Mouse (Mus musculus) CH12.LX (cell line): Measurements from ENCODE around the gene Ctnna3. TPM values are rescaled to one million over a fixed set of nuclear protein-coding genes. Genes with fewer than 3 reads are reported as not detected.
"Not testable (repeated sequence)": the region's sequence is repeated elsewhere in the genome, so short reads cannot be mapped to it uniquely, and the experiment has no call there.

ENCODE experiments used
- DNase-seq: peaks from one replicate; pipeline ENCODE4 v3.0.0-alpha.2; 2013; ENCODE audit errors: extremely low read depth
- H3K27ac ChIP-seq: 2 replicates; pipeline ENCODE4 v1.5.1; 2012; ENCODE audit warnings: low read depth, mild to moderate bottlenecking, control low read depth, moderate library complexity; ENCODE audit not compliant: insufficient read depth
- H3K27me3 ChIP-seq: replicated peaks from 2 replicates; pipeline ENCODE3; 2012; ENCODE audit warnings: inconsistent platforms
- H3K36me3 ChIP-seq, 2 experiments: replicated peaks in 1 of 2; 2 replicates each; pipeline versions ENCODE3 to v1.6.1; 2012; ENCODE audit warnings: inconsistent platforms in 1 of 2, low read length in 1 of 2, mild to moderate bottlenecking in 1 of 2, mixed read lengths in 1 of 2, moderate library complexity in 1 of 2; ENCODE audit not compliant: control insufficient read depth in 1 of 2, insufficient read depth in 1 of 2
- H3K4me1 ChIP-seq, 2 experiments: 2 replicates each; pipeline ENCODE4 v1.6.1; 2012; ENCODE audit warnings: inconsistent platforms in 1 of 2, moderate library complexity in 1 of 2; ENCODE audit not compliant: insufficient read depth in 2 of 2, control insufficient read depth in 1 of 2
- H3K4me2 ChIP-seq: 2 replicates; pipeline ENCODE4 v1.6.1; 2012; ENCODE audit warnings: low read depth, mild to moderate bottlenecking, control low read depth; ENCODE audit not compliant: poor library complexity, insufficient read depth, severe bottlenecking
- H3K4me3 ChIP-seq, 3 experiments: fragments of 150-350 bp in 1 of 3; sonication (generic) in 1 of 3; replicated peaks in 1 of 3; 2 replicates each; pipeline versions ENCODE3 to v1.5.1; 2011 to 2012; ENCODE audit warnings: low read depth in 2 of 3, low read length in 2 of 3, mild to moderate bottlenecking in 2 of 3, moderate library complexity in 2 of 3, control low read depth in 1 of 3, improper control_type of control experiment in 1 of 3, inconsistent platforms in 1 of 3, mixed read lengths in 1 of 3; ENCODE audit not compliant: poor library complexity in 1 of 3
- H3K79me2 ChIP-seq: replicated peaks from 2 replicates; pipeline ENCODE4 v1.6.1; 2012; ENCODE audit warnings: mild to moderate bottlenecking, moderate library complexity; ENCODE audit not compliant: control insufficient read depth, poor library complexity, insufficient read depth, severe bottlenecking; ENCODE audit errors: extremely low read depth
- H3K9ac ChIP-seq: 2 replicates; pipeline ENCODE4 v1.6.1; 2012; ENCODE audit warnings: low read depth, mild to moderate bottlenecking, control low read depth, moderate library complexity; ENCODE audit not compliant: insufficient read depth
- H3K9me3 ChIP-seq: replicated peaks from 2 replicates; pipeline ENCODE3; 2012; ENCODE audit warnings: low read length, inconsistent platforms, mixed read lengths
- ELF1 ChIP-seq: IDR thresholded peaks from 2 replicates; pipeline ENCODE4 v1.6.1; 2014; ENCODE audit warnings: low read depth, mild to moderate bottlenecking, inconsistent platforms, low read length, improper control_type of control experiment
- ETS1 ChIP-seq: conservative IDR thresholded peaks from 2 replicates; pipeline ENCODE4 v1.6.1; 2012; ENCODE audit warnings: low read depth, mild to moderate bottlenecking, inconsistent platforms, low read length, improper control_type of control experiment, moderate library complexity
- GABPA ChIP-seq: IDR thresholded peaks from 2 replicates; pipeline ENCODE4 v1.6.1; 2012; ENCODE audit warnings: low read depth, low read length, improper control_type of control experiment, inconsistent platforms; ENCODE audit not compliant: insufficient replicate concordance
- HCFC1 ChIP-seq: IDR thresholded peaks from 2 replicates; pipeline ENCODE4 v1.6.1; 2012; ENCODE audit warnings: low read depth, mild to moderate bottlenecking, inconsistent platforms, low read length, improper control_type of control experiment
- JUND ChIP-seq: conservative IDR thresholded peaks from 2 replicates; pipeline ENCODE4 v1.6.1; 2011; ENCODE audit warnings: low read depth, low read length, improper control_type of control experiment
- KAT2A ChIP-seq: IDR thresholded peaks from 2 replicates; pipeline ENCODE4 v1.6.1; 2012; ENCODE audit warnings: low read length, improper control_type of control experiment, inconsistent platforms; ENCODE audit not compliant: insufficient replicate concordance
- MAX ChIP-seq: IDR thresholded peaks from 2 replicates; pipeline ENCODE4 v1.6.1; 2011; ENCODE audit warnings: low read length, improper control_type of control experiment
- MEF2A ChIP-seq: IDR thresholded peaks from 2 replicates; pipeline ENCODE4 v1.6.1; 2014; ENCODE audit warnings: low read depth, mild to moderate bottlenecking, inconsistent platforms, low read length, improper control_type of control experiment, borderline replicate concordance
- NELFE ChIP-seq: IDR thresholded peaks from 2 replicates; pipeline ENCODE4 v1.6.1; 2011; ENCODE audit warnings: low read depth, low read length, improper control_type of control experiment
- NRF1 ChIP-seq: IDR thresholded peaks from 2 replicates; pipeline ENCODE4 v1.6.1; 2014; ENCODE audit warnings: low read depth, mild to moderate bottlenecking, inconsistent platforms, low read length, improper control_type of control experiment, moderate library complexity
- POLR2A ChIP-seq: IDR thresholded peaks from 2 replicates; pipeline ENCODE4 v1.6.1; 2011; ENCODE audit warnings: low read depth, mild to moderate bottlenecking, improper control_type of control experiment, low read length
- POLR2AphosphoS2 ChIP-seq: IDR thresholded peaks from 2 replicates; pipeline ENCODE4 v1.6.1; 2011; ENCODE audit warnings: low read depth, low read length, improper control_type of control experiment
- TBP ChIP-seq: conservative IDR thresholded peaks from 2 replicates; pipeline ENCODE4 v1.6.1; 2011; ENCODE audit warnings: low read depth, low read length, improper control_type of control experiment
- TCF12 ChIP-seq: IDR thresholded peaks from 2 replicates; pipeline ENCODE4 v1.6.1; 2014; ENCODE audit warnings: low read depth, mild to moderate bottlenecking, inconsistent platforms, low read length, improper control_type of control experiment
- UBTF ChIP-seq: IDR thresholded peaks from 2 replicates; pipeline ENCODE4 v1.6.1; 2012; ENCODE audit warnings: low read depth, mild to moderate bottlenecking, inconsistent platforms, low read length, improper control_type of control experiment, moderate library complexity
- USF1 ChIP-seq: IDR thresholded peaks from 2 replicates; pipeline ENCODE4 v1.6.1; 2014; ENCODE audit warnings: low read depth, mild to moderate bottlenecking, inconsistent platforms, low read length, improper control_type of control experiment
- ZKSCAN1 ChIP-seq: IDR thresholded peaks from 2 replicates; pipeline ENCODE4 v1.6.1; 2012; ENCODE audit warnings: low read depth, inconsistent platforms, low read length, improper control_type of control experiment, borderline replicate concordance
- ZMIZ1 ChIP-seq: IDR thresholded peaks from 2 replicates; pipeline ENCODE4 v1.6.1; 2012; ENCODE audit warnings: low read depth, mild to moderate bottlenecking, inconsistent platforms, low read length, improper control_type of control experiment
- ZNF384 ChIP-seq: IDR thresholded peaks from 2 replicates; pipeline ENCODE4 v1.6.1; 2012; ENCODE audit warnings: low read depth, low read length, improper control_type of control experiment, inconsistent platforms
- dilution Hi-C: fragments of 300-500 bp; cut with MboI; formaldehyde crosslinking; loops from 2 replicates; pipeline ENCODE4 v1.14.3; 2020; ENCODE audit warnings: low sequenced_read_pairs; ENCODE audit not compliant: extremely low pct_unique_long_range_greater_than_20kb, extremely low pct_ligation_motif_present
- in situ Hi-C: fragments of 300-500 bp; cut with MboI; formaldehyde crosslinking; loops from 3 replicates; pipeline ENCODE4 v1.14.3; 2019; ENCODE audit warnings: low sequenced_read_pairs, low pct_ligation_motif_present, low pct_unique_long_range_greater_than_20kb, mixed read lengths
- polyA plus RNA-seq: library from polyadenylated mRNA; unstranded; fragments of >175 nt; gene quantifications from 2 replicates; pipeline ENCODE4 v1.2.1, GENCODE M21; 2012; ENCODE audit warnings: low read depth; ENCODE audit not compliant: insufficient read length
- total RNA-seq, 2 experiments: library from RNA; depleted of rRNA; stranded (reverse); fragments of 300-350 nt in 1 of 2; fragments of >200 nt in 1 of 2; gene quantifications; 2 replicates each; pipeline ENCODE4 v1.2.3; 2012 to 2014

Gene Ctnna3
- total and polyA plus RNA-seq, 3 experiments, result 0.09 TPM; not detected in 2

DNA sequence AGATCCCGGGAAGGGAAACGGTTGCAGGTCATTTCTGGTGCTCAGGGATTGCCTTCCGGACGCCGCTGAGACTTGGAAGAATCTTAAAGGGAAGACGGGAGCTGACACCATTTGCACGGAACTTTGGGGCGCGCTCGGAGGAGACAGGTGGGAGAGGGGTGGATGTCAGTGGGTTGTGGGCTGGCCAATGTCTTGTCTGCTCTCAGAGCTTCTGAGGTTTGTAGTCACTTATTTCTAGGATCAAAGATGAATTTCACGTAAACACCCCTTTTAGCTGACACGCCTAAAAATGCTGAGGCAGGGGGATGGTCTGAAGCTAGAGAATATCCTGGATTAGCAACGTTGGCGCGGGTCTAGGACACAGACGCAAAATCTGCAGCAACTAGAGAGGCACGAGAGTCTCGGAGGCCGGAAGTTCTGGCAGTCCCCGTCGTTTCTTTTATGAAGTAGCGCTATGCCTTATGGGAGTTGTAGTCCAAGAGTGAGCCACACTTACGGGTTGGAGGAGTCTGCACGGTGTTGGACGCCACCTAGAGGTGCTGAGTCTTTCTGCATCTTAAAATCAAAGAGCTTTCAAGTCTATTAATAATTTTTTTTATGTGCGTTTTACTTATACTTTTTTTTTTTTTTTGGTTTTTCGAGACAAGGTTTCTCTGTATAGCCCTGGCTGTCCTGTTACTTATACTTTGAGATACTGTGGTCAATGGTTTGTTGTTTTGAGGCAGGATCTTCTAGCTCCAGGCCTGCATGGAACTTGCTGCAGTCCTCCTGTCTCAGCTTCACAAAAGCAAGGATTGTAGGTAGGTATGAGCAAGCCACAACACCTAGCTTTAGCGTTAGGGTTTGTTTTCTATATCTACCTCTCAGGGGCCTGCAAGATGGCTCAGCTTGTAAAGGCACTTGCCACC lies 47.3 kb upstream of the Ctnna3 start, which contains the start of gene Dnajc12 (continued):
- TF ChIP-seq TBP, result peak; percentile 98
- TF ChIP-seq MEF2A, result peak; percentile 57; the same call in 1 of the 2 replicates
- no peak for TF ChIP-seq ZKSCAN1
- TF ChIP-seq USF1, result no peak
- peak; percentile 45; the same call in 1 of the 2 replicates for TF ChIP-seq JUND
- TF ChIP-seq NELFE, result peak; percentile 86
- TF ChIP-seq ETS1, result no peak
- TF ChIP-seq GABPA, result peak; percentile 33; the same call in 1 of the 2 replicates
- peak; percentile 65 for TF ChIP-seq ZNF384
- TF ChIP-seq POLR2AphosphoS2, result peak; percentile 64; the same call in 1 of the 2 replicates
- peak; percentile 79; the same call in 1 of the 2 replicates for TF ChIP-seq ZMIZ1

- H3K36me3 ChIP-seq, H3K4me1 ChIP-seq, H3K79me2 ChIP-seq, H3K27me3 ChIP-seq, in situ Hi-C loops, DNase-seq, H3K9ac ChIP-seq, H3K27ac ChIP-seq, dilution Hi-C loops, H3K9me3 ChIP-seq: not testable (repeated sequence)
- Histone ChIP-seq H3K4me2 (peak overlapping the region; percentile 40), H3K4me3 (peak overlapping the region in 1 of 3 experiments; percentile 57)
Measured at GRCm38 (mm10) chr10:63385897-63386296, 44.0 kb upstream of the Ctnna3 start.

DNA sequence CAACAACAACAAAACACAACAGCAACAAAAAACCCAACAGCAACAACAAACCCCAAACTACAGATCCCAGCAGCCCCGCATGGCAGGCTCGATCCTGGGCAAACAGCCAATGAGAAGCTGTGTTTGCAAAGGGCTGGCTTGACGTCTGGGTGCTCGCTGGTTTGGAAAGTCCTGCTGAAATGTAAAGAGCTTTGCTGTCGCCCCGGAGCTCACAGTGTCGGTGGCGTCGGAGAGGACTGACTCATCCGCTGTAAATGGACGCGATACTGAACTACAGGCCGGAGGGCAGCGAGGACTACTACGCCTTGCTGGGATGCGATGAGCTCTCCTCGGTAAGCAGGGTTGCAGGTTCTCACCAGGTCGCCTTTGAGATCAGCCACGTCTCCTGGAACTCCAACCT lies 43.5 kb upstream of the Ctnna3 start:
- peak; percentile 21 for DNase-seq
- no peak overlapping the region for H3K27ac ChIP-seq
- no peaks in the 10 kb centered on the region for H3K9me3 ChIP-seq
- TF ChIP-seq HCFC1 (peak; percentile 83), NRF1 (0 out of 2 replicates have a peak, but pooled peaks have one; percentile 18), TCF12 (peak; percentile 44; the same call in 1 of the 2 replicates), TBP (0 out of 2 replicates have a peak, but pooled peaks have one; percentile 23), MAX (peak; percentile 15; the same call in 1 of the 2 replicates), ELF1 (0 out of 2 replicates have a peak, but pooled peaks have one; percentile 32), USF1 (no peak), KAT2A (peak; percentile 47; the same call in 1 of the 2 replicates), UBTF (no peak), NELFE (0 out of 2 replicates have a peak, but pooled peaks have one; percentile 36), POLR2A (peak; percentile 63)
- H3K4me2 ChIP-seq, result peak overlapping the region; percentile 40
- peak overlapping the region in 2 of 3 experiments; percentile 34 to 57 for H3K4me3 ChIP-seq
- H3K9ac ChIP-seq, result peak overlapping the region; percentile 4; the same call in 1 of the 2 replicates
- in situ Hi-C loops (no loop called here), dilution Hi-C loops (no loop called here)
- no peaks in the 10 kb centered on the region for H3K79me2 ChIP-seq
- H3K36me3 ChIP-seq, result no peaks in the 10 kb centered on the region
- H3K4me1 ChIP-seq, result peaks cover 2 to 9% of the 10 kb centered on the region in 2 experiments; a peak in 3 of 4 replicates
- H3K27me3 ChIP-seq, result no peaks in the 10 kb centered on the region
